Mouse (Mus musculus): ENCODE data around the gene Stpg1. TPM values are rescaled to one million over a fixed set of nuclear protein-coding genes. Genes with fewer than 3 reads are reported as not detected.

Stpg1 gene
- 34.2 TPM for polyA plus RNA-seq (2014; fragmentation: Illumina TruSeq; extraction: RNeasy Lipid Tissue Mini Kit (QIAGEN cat#74804); ENCODE audit: low read depth, low replicate concordance)

DNA sequence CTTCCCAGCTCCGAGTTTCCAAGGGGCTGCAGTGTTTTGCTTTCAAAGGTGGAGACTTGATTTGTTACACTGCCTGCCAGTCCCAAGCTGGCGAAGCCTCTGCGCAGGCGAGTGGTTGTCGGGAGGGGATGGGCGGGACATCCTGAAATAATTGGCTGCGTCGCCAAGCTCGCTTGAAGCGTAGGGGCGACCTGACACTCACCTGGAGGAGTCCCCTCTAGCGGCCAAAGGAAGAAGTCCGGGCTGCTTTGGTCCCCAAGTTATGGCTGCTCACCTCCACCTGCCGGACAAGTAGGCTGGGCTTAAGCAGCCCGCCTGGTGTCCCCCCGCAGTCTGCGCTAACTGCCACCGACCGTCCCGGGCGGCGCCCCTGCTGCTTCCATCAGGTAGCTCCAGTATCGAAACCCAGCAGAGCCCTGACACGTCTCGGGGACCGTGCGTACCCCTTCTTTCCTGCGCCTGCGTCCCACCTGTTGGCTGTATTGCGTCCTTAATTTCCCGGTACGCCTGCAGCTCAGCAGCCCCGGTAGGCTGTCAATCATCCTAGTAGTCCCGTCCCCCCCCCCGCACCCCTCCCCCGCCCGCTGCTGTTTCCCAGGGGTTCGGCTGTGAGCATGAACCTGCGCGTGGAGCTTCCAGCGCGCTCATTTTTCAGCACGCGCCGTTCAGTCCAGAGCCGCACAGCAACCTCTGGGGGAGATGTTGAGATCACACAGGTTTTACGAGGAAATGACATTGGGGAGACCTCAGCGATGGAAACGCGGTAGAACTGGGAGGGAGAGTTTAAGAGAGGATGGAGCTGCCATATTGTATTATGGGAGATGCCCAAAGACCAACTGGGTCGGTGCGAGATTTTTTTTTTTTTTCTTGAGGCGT, at the start of gene Stpg1, which contains the start of gene Nipal3:
Stpg1 (plus strand) TSS at position 270 of the 876 bp plus-strand sequence.
Nipal3 (minus strand) TSS at position 518 of the 876 bp plus-strand sequence.

DNA sequence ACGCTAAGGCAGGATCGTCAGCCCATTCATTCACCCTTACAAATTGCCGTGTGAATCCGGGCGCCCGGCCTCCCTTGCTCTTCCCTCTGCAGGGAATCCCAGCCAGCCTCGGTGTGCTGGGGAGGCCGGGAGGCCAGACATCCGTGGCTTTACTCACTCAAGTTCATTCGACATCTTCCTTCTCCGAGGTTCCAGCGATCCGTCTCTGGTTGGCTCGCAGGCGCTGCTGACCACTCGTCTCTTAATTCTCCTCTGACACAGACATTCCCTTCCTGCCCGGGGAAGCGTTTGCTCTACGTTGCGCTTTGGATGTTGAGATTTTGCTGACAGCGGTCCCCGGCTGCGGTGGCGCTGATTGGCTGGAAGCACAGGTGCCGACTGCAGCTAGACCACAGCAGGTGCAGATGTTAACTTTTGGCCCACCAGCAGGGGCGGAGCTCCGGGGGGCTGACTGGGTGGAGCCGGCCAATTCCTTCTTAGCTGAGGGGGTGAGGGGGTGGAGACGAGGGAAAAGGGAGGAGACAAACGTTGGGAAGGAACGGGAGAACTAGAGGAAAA, 78.7 kb downstream of the Stpg1 start, which contains the start of gene Grhl3:
Grhl3 (minus strand) TSS at position 380 of the 558 bp plus-strand sequence.

Other genes starting within 250 kb of the Stpg1 start
- 36.1 TPM for gene Clic4, start 222.0 kb upstream of the Stpg1 start, polyA plus RNA-seq (2014; fragmentation: Illumina TruSeq; extraction: RNeasy Lipid Tissue Mini Kit (QIAGEN cat#74804); ENCODE audit: low read depth, low replicate concordance)
- gene Srrm1, start 141.5 kb upstream of the Stpg1 start, polyA plus RNA-seq (2014; fragmentation: Illumina TruSeq; extraction: RNeasy Lipid Tissue Mini Kit (QIAGEN cat#74804); ENCODE audit: low read depth, low replicate concordance), result 172 TPM
- gene Ncmap, start 96.6 kb upstream of the Stpg1 start, polyA plus RNA-seq (2014; fragmentation: Illumina TruSeq; extraction: RNeasy Lipid Tissue Mini Kit (QIAGEN cat#74804); ENCODE audit: low read depth, low replicate concordance), result 0.52 TPM
- 1.2 TPM for gene Rcan3, start 60.9 kb upstream of the Stpg1 start, polyA plus RNA-seq (2014; fragmentation: Illumina TruSeq; extraction: RNeasy Lipid Tissue Mini Kit (QIAGEN cat#74804); ENCODE audit: low read depth, low replicate concordance)
- gene Nipal3, start 248 bp downstream of the Stpg1 start, polyA plus RNA-seq (2014; fragmentation: Illumina TruSeq; extraction: RNeasy Lipid Tissue Mini Kit (QIAGEN cat#74804); ENCODE audit: low read depth, low replicate concordance), result 0.60 TPM
- gene Grhl3, start 78.8 kb downstream of the Stpg1 start, polyA plus RNA-seq (2014; fragmentation: Illumina TruSeq; extraction: RNeasy Lipid Tissue Mini Kit (QIAGEN cat#74804); ENCODE audit: low read depth, low replicate concordance), result 0.10 TPM
- 0.21 TPM for gene Ifnlr1, start 191.5 kb downstream of the Stpg1 start, polyA plus RNA-seq (2014; fragmentation: Illumina TruSeq; extraction: RNeasy Lipid Tissue Mini Kit (QIAGEN cat#74804); ENCODE audit: low read depth, low replicate concordance)
- not detected for gene Il22ra1, start 233.4 kb downstream of the Stpg1 start, polyA plus RNA-seq (2014; fragmentation: Illumina TruSeq; extraction: RNeasy Lipid Tissue Mini Kit (QIAGEN cat#74804); ENCODE audit: low read depth, low replicate concordance)

All from testis, adult 10 weeks (tissue).